Mouse (Mus musculus) embryonic facial prominence, embryonic 11.5 days (tissue): ENCODE measurements at regions not wholly inside any gene's neighbourhood (a gene's known extent, or its start where the extent isn't known, plus 50 kb on each side); places are given as distances from the start of the nearest gene placed in this dataset.
A peak's percentile ranks its signal among the peaks of the same experiment; 100 is the strongest.

ENCODE experiments used
- ATAC-seq: fragments of 200-750 bp; cut with Nextera tagmentation; replicated peaks from 2 replicates; pipeline ENCODE4 v1.8.0; 2017; ENCODE audit warnings: low read depth; ENCODE audit not compliant: insufficient number of reproducible peaks, low FRiP score, low TSS enrichment
- DNase-seq: peaks from one replicate; pipeline ENCODE4 v3.0.0-alpha.2; 2015; ENCODE audit warnings: low spot score
- H3K27ac ChIP-seq: fragments of 300-500 bp; sonication (generic); replicated peaks from 2 replicates; pipeline ENCODE4 v1.5.1; 2014; ENCODE audit warnings: mild to moderate bottlenecking, low read depth, low read length, control low read depth
- H3K27me3 ChIP-seq: fragments of 300-500 bp; sonication (generic); 2 replicates; pipeline ENCODE4 v1.6.1; 2014; ENCODE audit warnings: mild to moderate bottlenecking, low read length, moderate library complexity, mixed read lengths; ENCODE audit not compliant: control insufficient read depth, insufficient read depth
- H3K36me3 ChIP-seq: fragments of 300-500 bp; sonication (generic); replicated peaks from 2 replicates; pipeline ENCODE4 v1.6.1; 2014; ENCODE audit warnings: low read depth, mild to moderate bottlenecking, low read length, moderate library complexity, mixed read lengths; ENCODE audit not compliant: control insufficient read depth, insufficient read depth
- H3K4me1 ChIP-seq: fragments of 300-500 bp; sonication (generic); 2 replicates; pipeline ENCODE4 v1.6.1; 2014; ENCODE audit warnings: low read length, mixed read lengths; ENCODE audit not compliant: control insufficient read depth, insufficient read depth
- H3K4me2 ChIP-seq: fragments of 300-500 bp; sonication (generic); 2 replicates; pipeline ENCODE4 v1.6.1; 2014; ENCODE audit warnings: low read depth, mild to moderate bottlenecking, control low read depth, low read length, moderate library complexity
- H3K4me3 ChIP-seq: fragments of 300-500 bp; sonication (generic); 2 replicates; pipeline ENCODE4 v1.5.1; 2014; ENCODE audit warnings: low read depth, low read length, control low read depth
- H3K9ac ChIP-seq: fragments of 300-500 bp; sonication (generic); replicated peaks from 2 replicates; pipeline ENCODE4 v1.6.1; 2014; ENCODE audit warnings: mild to moderate bottlenecking, control low read depth, low read length
- H3K9me3 ChIP-seq: fragments of 300-500 bp; sonication (generic); replicated peaks from 2 replicates; pipeline ENCODE4 v1.6.1; 2016; ENCODE audit warnings: mild to moderate bottlenecking, low read length, inconsistent platforms, mixed read lengths; ENCODE audit not compliant: control insufficient read depth
- WGBS: fragments of 180-500 bp; shearing (Covaris S2); extraction: QIAGEN DNeasy Blood & Tissue Kit; methylation state at CpG from one replicate; pipeline ENCODE4 v1.1.7; 2014; 5-methylcytosine and 5-hydroxymethylcytosine counted together

- no peaks in the 10 kb centered on the region for H3K4me1 ChIP-seq
- no peak overlapping the region for H3K4me2 ChIP-seq
- H3K36me3 ChIP-seq = no peaks in the 10 kb centered on the region
- no peak overlapping the region for H3K4me3 ChIP-seq
- H3K27me3 ChIP-seq = no peaks in the 10 kb centered on the region
- H3K9ac ChIP-seq = no peak overlapping the region
- DNase-seq = no peak
- no peak overlapping the region for H3K27ac ChIP-seq
- no peaks in the 10 kb centered on the region for H3K9me3 ChIP-seq
- ATAC-seq = no peak
- 82% methylated on average over 1 of the region's 1 CpGs for WGBS
Observed at GRCm38 (mm10) chr13:107305738-107306137, 283.8 kb upstream of the Kif2a start.

DNA sequence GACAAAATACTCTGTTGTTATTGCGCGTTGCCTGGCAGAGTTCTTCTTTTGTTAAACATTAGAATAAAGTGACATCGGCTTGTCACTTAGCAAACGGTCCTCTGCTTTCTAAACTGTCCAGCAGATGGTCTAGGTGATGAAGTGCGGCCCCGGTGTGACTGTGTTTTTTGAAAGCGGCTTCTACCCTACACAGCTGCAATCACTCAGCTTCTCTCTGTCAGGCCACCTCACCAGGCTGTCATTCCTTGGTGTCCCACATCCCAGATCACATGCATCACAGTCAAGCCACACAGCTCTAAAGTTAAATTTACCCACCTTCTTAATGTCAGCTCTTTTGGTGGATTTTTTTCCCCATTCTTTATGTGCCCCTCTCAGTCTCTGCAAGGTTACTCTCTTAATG, 282.0 kb upstream of the Kif2a start:
- no peak overlapping the region for H3K27ac ChIP-seq
- no peak for ATAC-seq
- H3K27me3 ChIP-seq = no peaks in the 10 kb centered on the region
- no peaks in the 10 kb centered on the region for H3K4me1 ChIP-seq
- H3K9ac ChIP-seq = no peak overlapping the region
- WGBS = 83% methylated on average over 7 of the region's 7 CpGs
- no peaks in the 10 kb centered on the region for H3K9me3 ChIP-seq
- DNase-seq = no peak
- no peak overlapping the region for H3K4me3 ChIP-seq
- H3K4me2 ChIP-seq = no peak overlapping the region
- no peaks in the 10 kb centered on the region for H3K36me3 ChIP-seq

DNA sequence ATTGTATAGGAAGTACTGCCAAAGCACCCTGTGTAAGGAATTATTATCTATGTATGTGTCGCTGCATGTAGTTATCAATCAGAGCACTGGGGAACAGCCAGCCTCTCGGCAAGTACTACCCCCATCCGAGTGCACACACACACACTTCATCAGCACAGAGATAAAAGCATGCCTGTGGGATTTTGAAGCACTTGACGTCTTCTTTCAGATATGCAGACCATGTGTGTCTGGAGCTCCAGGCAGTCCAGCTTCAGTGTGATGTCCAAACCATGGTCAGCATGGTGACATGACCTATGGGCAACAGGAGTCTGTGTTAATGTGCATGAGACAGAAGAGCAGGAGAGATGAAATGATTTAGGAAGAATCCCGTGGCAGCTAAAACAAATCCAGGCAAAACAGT, 281.4 kb upstream of the Kif2a start:
- Histone ChIP-seq H3K27ac (no peak overlapping the region), H3K4me2 (no peak overlapping the region), H3K36me3 (no peaks in the 10 kb centered on the region), H3K9ac (no peak overlapping the region), H3K4me3 (no peak overlapping the region), H3K4me1 (no peaks in the 10 kb centered on the region), H3K9me3 (no peaks in the 10 kb centered on the region), H3K27me3 (no peaks in the 10 kb centered on the region)
- ATAC-seq (no peak), DNase-seq (no peak)
- WGBS = 74% methylated on average over 5 of the region's 5 CpGs

- Histone ChIP-seq H3K9ac (no peak overlapping the region), H3K4me3 (no peak overlapping the region), H3K36me3 (no peaks in the 10 kb centered on the region), H3K4me2 (no peak overlapping the region), H3K4me1 (no peaks in the 10 kb centered on the region), H3K27ac (no peak overlapping the region), H3K9me3 (no peaks in the 10 kb centered on the region), H3K27me3 (no peaks in the 10 kb centered on the region)
- DNase-seq = no peak
- WGBS = 85% methylated on average over 2 of the region's 2 CpGs
- no peak for ATAC-seq
Observed at GRCm38 (mm10) chr13:107300792-107301191, 278.9 kb upstream of the Kif2a start.

DNA sequence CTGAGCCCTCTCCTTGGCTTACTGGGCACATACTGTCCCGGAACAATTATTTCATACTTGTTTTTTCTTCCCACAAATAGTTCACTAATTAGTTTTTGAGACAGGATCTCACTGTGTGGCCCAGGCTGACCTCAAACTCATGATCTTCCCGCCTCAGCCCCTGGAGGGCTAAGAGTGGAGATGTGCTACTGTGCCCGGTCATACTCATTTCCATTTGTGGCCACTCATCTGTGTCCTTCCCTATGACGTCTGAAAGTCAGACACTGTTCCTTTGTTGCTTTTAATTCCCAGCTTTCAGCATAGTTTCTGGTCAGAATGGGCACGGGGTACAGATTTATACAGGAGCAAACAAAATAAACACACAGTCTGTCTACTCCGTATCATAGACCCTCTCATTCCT, 242.7 kb upstream of the Kif2a start:
- Histone ChIP-seq H3K36me3 (no peaks in the 10 kb centered on the region), H3K9me3 (no peaks in the 10 kb centered on the region), H3K9ac (no peak overlapping the region), H3K27ac (no peak overlapping the region), H3K4me2 (no peak overlapping the region), H3K27me3 (no peaks in the 10 kb centered on the region), H3K4me1 (no peaks in the 10 kb centered on the region), H3K4me3 (no peak overlapping the region)
- no peak for DNase-seq
- WGBS = 37% methylated on average over 6 of the region's 6 CpGs
- no peak for ATAC-seq

GRCm38 (mm10) chr13:107261479-107262050, 239.6 kb upstream of the Kif2a start:
- 0 out of 2 replicates have a peak, but pooled peaks have one; percentile 14 for ATAC-seq
- Histone ChIP-seq H3K27me3 (no peaks in the 10 kb centered on the region), H3K4me2 (no peak overlapping the region), H3K4me3 (no peak overlapping the region), H3K9me3 (no peaks in the 10 kb centered on the region), H3K9ac (no peak overlapping the region), H3K4me1 (no peaks in the 10 kb centered on the region), H3K27ac (no peak overlapping the region), H3K36me3 (no peaks in the 10 kb centered on the region)
- no peak for DNase-seq
- WGBS = 43% methylated on average over 6 of the region's 6 CpGs

- DNase-seq (no peak), ATAC-seq (no peak)
- H3K27me3 ChIP-seq = no peaks in the 10 kb centered on the region
- no peak overlapping the region for H3K4me3 ChIP-seq
- H3K9ac ChIP-seq = no peak overlapping the region
- no peaks in the 10 kb centered on the region for H3K9me3 ChIP-seq
- WGBS = 86% methylated on average over 4 of the region's 4 CpGs
- H3K4me1 ChIP-seq = no peaks in the 10 kb centered on the region
- H3K4me2 ChIP-seq = no peak overlapping the region
- H3K36me3 ChIP-seq = no peaks in the 10 kb centered on the region
- no peak overlapping the region for H3K27ac ChIP-seq
Observed at GRCm38 (mm10) chr13:107260274-107260673, 238.3 kb upstream of the Kif2a start.

DNA sequence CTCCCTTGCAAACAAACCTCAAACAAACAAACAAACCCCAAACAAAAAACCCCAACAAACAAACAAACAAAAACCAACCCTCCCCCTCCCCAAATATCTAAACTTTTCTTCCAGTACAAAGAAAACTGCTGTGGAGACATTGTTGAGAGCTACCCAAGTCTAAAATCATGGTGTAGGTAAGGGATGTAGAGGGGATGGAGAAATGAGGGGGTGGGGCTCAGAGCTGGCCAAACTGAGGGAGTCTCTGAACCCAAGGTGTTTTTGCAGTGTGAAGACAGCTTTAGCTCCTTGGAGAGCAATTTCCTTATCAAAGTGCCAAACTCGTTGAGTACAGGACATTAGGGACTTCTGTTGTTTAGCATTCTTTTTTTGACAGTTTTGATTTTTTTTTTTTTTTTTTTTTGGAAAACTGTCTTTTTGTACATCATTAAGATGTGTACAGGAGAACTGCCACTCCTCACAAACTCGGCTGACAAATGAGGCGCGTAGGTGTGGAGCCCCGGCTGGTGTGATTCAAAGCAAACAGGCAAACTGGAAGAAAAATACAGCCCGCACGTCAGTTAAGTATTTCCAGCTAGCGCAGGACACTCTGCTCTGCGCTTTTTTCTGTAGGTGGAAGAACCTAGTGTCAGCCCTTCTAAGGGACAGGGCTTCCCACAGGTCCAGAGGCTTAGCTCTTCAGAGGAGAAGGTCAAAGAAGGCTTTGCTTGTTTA, 226.0 kb upstream of the Kif2a start:
- WGBS = 38% methylated on average over 9 of the region's 9 CpGs
- H3K9ac ChIP-seq = no peak overlapping the region
- DNase-seq (no peak), ATAC-seq (no peak)
- H3K9me3 ChIP-seq = no peaks in the 10 kb centered on the region
- H3K27ac ChIP-seq = no peak overlapping the region
- H3K36me3 ChIP-seq = no peaks in the 10 kb centered on the region
- H3K27me3 ChIP-seq = no peaks in the 10 kb centered on the region; the same call in 1 of the 2 replicates
- no peak overlapping the region for H3K4me3 ChIP-seq
- H3K4me2 ChIP-seq = no peak overlapping the region
- no peaks in the 10 kb centered on the region for H3K4me1 ChIP-seq
